Mouse (Mus musculus) ovary, adult 10 weeks (tissue): ENCODE data around the gene Hoxa1. TPM values are rescaled to one million over a fixed set of nuclear protein-coding genes. Genes with fewer than 3 reads are reported as not detected.

Source experiments
- polyA plus RNA-seq: library from polyadenylated mRNA; stranded (reverse); fragments of 350-450 nt; fragmentation: Illumina TruSeq; extraction: RNeasy Lipid Tissue Mini Kit (QIAGEN cat#74804); gene quantifications from one replicate; pipeline ENCODE4 v1.2.3, GENCODE M21; 2014

Gene Hoxa1
- polyA plus RNA-seq = 0.37 TPM

DNA sequence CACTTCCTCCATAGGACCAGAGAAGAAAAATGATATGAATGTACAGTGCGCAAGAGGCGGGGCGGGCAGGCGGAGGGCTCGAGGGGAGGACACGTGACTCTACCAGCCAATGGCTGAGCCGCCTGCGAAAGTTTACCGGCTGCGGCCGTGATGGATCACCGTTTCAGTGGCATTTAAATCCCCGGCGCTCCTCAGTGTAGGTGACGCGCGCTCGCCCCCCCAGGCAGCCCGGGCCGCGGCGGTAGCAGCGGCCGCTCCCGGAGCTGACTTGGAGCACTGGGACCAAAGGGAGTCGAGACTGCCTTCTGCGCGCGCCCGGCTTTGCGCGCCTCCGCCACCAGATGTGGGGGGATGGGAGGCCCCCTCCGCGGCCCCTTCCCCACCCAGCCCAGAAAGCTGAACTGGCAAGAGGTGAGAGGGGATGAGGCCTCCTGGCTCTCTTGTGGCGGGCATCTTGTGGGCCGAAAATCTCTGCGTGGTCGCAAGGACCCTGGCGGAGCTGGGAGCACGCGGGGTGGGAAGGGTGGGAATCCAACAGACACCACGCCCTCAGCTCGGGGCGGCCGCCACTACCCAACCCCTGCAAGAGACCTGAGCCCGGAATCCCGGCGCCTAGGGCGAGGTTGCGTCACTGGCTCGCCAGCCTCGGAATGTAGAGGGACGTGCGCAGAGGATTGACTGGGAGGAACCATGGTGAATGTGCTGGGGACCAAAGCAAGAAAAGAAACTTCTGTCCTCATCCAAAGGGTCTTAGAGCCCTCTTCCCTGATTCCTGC, at the start of gene Hoxa1:
Hoxa1 (minus strand) TSS at position 42 of the 776 bp plus-strand sequence.

DNA sequence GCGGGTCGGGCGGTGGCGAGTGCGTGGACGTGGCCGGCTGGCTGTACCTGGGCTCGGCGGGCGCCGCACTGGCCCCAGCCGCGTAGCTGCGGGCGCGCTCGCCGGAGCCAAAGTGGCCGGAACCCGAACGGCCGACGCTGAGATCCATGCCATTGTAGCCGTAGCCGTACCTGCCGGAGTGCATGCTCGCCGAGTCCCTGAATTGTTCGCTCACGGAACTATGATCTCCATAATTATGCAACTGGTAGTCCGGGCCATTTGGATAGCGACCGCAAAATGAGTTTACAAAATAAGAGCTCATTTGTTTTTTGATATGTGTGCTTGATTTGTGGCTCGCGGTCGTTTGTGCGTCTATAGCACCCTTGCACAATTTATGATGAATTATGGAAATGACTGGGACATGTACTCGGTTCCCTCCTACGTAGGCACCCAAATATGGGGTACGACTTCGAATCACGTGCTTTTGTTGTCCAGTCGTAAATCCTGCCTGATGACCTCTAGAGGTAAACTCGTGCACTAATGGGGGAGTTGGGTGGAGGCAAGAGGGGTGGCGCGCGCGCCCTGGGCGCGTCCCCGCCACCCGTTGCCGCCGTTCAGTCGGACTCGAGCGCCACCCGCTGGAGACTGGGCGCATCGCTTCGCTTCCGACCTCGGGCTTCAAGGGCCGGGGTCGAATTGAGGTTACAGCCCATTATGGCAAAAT, 46.1 kb upstream of the Hoxa1 start, which contains the start of gene Hoxa5:
Hoxa5 (minus strand) TSS at position 538 of the 703 bp plus-strand sequence.

DNA sequence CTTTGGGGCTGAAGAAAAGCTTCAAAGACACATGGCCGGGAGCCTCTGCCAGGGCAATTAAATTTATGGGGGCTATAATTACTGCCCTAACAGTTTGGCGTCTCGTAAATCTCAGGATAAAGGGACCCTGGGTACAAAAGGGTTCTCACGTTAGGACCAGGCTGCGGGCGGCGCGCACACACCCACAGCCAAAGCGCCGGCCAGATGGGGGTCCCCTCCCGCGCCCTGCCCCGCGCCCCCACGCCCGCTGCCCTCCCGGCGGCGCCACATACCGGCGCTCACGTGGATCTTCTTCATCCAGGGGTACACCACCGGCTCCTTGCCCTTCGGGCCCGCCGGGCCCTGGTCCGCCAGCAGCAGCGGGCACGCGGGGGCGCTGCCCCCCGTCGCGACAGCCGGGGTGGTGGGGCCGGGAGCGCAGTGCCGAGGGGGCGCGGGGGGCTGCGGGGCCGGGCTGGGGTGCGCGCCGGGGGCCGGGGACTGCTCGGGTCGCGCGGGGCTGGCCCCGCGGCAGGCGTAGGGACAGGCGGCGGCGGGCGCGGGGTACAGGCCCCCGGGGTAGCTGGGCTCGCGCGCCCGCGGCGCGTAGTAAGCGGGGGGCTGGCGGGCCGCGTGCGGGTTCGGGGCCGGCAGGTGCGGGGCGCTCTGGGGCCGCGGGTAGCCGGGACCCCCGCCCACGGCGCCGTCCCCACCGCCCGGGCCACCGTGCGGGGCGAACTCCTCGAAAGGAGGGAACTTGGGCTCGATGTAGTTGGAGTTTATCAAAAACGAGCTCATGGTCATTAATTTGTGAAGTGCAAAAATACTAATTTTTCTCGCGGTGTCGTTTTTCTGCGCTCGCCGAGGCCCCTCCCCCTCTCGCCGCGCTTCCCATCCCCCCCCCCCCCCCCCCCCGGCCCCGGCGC, 33.0 kb upstream of the Hoxa1 start, which contains the start of gene Hoxa4:
Hoxa4 (minus strand) TSS at position 848 of the 905 bp plus-strand sequence.

DNA sequence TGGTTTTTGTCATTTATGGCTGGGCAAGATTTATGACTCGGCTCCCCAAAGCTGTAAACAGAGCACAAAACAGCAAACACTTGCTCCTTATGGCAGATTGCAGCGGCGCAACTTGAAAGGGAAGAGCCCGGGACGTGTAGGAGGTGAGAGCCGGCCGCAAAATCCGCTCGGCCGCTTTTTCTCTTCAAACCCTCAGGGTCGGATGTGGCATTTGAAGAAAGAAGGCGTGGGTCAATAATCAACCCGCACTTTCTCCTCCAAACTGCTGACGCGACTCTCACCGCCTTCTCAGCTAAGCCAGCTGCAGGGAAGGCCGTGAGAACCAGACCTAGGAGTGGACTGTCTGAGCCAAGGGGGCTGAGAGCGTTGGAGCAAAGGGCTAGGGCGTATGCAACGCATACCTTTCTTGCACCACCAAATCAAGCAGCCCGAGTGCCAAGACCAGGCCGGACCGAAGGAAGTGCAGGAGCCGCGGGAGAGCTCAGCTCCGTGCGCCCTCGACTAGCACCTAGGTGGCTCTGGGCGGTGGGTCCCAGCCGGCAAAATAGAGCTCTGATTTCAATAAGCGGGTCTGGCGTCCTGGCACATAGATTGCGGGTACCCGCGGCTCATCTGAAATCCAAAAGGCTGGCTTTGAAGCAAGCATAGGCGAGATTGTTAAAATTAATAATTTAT, 19.1 kb upstream of the Hoxa1 start, which contains the start of gene 5730596B20Rik:
5730596B20Rik (plus strand) TSS at position 438 of the 675 bp plus-strand sequence.

DNA sequence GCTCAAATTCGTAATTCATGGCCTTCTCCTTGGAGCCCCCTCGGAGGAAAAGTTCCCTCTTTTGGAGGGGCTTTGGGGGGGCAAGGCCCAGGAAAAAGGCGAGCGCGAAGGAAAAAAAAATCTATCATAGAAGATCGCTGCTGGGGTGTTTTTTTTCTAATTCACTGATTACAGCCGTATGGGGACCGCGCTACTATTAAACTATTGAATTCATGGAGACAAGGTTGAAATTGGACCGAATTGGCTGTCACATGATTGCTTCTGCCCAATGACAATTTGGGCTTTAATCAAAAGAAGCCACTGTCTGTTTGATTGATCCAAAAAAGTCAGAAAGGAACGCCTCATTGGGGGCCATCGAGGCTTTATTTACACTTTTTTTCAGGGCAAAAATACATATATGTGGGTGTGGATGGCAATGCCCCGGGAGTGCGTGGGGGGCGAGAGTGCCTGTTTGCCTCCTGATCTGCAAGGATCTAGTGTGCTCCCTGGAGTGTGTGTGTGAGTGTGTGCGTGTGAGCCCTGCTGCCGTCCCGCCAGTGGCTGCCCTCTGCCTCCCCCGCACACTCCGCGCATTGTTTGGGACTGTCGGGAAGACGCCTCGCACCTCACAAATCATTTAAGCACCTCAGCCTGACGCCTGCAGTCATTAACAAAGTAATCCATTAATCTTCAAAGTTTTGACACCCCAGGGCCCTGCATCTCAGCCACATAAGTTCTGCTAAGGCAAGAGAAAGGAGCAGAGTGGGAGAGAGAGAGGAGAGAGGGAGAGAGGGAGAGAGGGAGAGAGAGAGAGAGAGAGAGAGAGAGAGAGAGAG, 6.7 kb upstream of the Hoxa1 start, which contains the start of gene Hoxa2:
Hoxa2 (minus strand) TSS at position 206 of the 815 bp plus-strand sequence.

Other genes with a start within 250 kb of the Hoxa1 start
- gene Skap2, start 145.8 kb downstream of the Hoxa1 start, polyA plus RNA-seq = 43.6 TPM
- 1.5 TPM for gene Hoxa2, start 6.5 kb upstream of the Hoxa1 start, polyA plus RNA-seq
- gene 5730596B20Rik, start 19.2 kb upstream of the Hoxa1 start, polyA plus RNA-seq = not detected
- 1.1 TPM for gene Hoxa4, start 33.4 kb upstream of the Hoxa1 start, polyA plus RNA-seq
- gene Hoxa5, start 46.3 kb upstream of the Hoxa1 start, polyA plus RNA-seq = 7.3 TPM
- gene Hoxa6, start 50.4 kb upstream of the Hoxa1 start, polyA plus RNA-seq = not detected
- gene Hoxa3, start 55.0 kb upstream of the Hoxa1 start, polyA plus RNA-seq = 7.4 TPM
- gene Gm28308, start 55.0 kb upstream of the Hoxa1 start, polyA plus RNA-seq = not detected
- gene Hoxa7, start 63.5 kb upstream of the Hoxa1 start, polyA plus RNA-seq = 6.8 TPM
- gene Hoxa9, start 72.8 kb upstream of the Hoxa1 start, polyA plus RNA-seq = 3.3 TPM
- gene Hoxa10, start 82.5 kb upstream of the Hoxa1 start, polyA plus RNA-seq = 3.1 TPM
- 0.34 TPM for gene Hoxa11, start 87.5 kb upstream of the Hoxa1 start, polyA plus RNA-seq
- 0.37 TPM for gene Hoxa13, start 102.6 kb upstream of the Hoxa1 start, polyA plus RNA-seq
- gene Evx1, start 155.2 kb upstream of the Hoxa1 start, polyA plus RNA-seq = 0.14 TPM